Comparison of ENCODE assay signal across 12 mouse cellular contexts in the genomic region with DNA sequence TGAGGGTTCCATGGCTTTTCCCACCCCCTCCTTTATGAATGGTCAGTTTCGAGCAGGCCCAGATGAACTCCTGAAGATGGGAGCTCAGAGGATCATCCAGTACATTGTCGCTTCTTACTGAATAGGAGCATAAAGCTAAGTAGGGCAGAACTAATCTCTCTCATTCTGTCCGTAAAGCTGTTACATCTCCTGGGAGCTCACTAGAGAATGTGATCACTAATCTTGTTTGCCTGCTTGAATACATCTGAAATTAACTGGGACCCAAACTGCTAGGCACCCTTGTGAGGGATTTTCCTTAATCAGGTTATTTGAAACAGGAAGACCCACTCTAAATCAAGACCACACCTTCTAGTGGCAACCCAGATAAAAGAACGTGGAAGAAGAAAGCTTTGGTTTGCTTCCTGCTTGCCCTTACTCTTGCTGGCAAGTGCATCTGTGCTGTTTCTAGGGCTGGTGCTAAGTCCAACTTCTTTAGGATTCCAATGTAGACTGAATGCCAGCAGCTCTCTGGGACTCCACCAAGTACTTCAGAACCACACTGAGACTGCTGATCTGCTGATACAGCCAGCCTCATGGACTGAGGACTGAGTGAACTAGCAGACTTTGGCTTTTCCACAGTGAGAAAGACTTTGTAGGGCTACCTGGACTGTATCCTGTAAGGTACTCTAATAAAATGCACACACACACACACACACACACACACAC.
"Had no signal": no experiment of that assay in that cellular context is flagged by ENCODE, and none has a peak within 500 bp of the region (broad histone marks: within the 10 kb centered on the region; RNA-seq: fewer than 3 reads in every experiment).

No protein-coding gene starts in this region.

- DNase-seq: layer of hippocampus, adult 9-11 months; layer of hippocampus, postnatal 36 days; lung, adult 18-20 months; lung, postnatal 36 days; midbrain, embryonic 14.5 days; right cerebral cortex, adult 18-20 months; right cerebral cortex, postnatal 25 days; thymus, postnatal 36 days had no signal

- ATAC-seq: hindbrain, embryonic 16.5 days had no signal

- H3K36me3 ChIP-seq: limb, embryonic 15.5 days; neural tube, embryonic 12.5 days had no signal

- H3K27me3 ChIP-seq: limb, embryonic 15.5 days; neural tube, embryonic 12.5 days had no signal

- H3K9ac ChIP-seq: limb, embryonic 15.5 days; liver, embryonic 14.5 days; neural tube, embryonic 12.5 days had no signal

- H3K27ac ChIP-seq: limb, embryonic 15.5 days; liver, embryonic 14.5 days; neural tube, embryonic 12.5 days had no signal

- H3K4me3 ChIP-seq: limb, embryonic 15.5 days; neural tube, embryonic 12.5 days had no signal

- H3K9me3 ChIP-seq: limb, embryonic 15.5 days; neural tube, embryonic 12.5 days had no signal

- H3K4me2 ChIP-seq: limb, embryonic 15.5 days; neural tube, embryonic 12.5 days had no signal
